ENCODE assay signal across 8 mouse cellular contexts in the genomic region with DNA sequence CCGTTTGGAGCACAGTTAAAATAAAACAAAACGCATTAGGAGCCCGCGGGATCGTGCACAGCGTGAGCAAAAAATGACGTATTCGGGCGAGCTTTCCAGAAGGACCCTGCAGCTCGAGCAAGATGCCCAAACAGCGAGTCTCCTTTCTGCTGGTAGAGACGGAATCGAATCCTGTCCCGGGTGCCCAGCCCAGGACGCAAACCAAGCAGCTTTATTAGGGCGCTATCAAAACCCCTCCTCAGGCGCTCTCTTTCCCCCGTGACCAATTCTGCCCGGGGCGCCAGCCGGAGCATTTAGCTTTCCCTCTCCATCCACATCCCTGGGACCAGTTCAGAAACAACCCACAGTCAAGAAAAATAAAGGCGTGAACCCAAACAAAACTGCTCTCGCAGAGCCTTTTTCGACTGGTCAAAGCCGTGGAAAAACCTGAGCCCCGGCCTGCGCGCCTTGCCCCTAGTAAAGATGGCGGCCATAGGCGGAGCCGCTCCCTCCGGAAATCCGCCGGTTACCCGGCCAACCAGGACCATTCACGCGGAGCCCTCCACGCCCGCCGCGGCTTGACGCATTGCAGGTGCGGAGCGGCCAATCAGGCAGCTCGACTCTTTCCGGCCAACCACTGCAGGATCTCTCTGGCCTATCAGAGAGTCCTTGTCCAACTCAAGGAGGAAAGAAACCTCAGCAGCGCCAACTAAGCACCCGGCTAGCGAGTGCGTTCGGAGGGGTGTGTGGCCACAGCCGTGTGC. TPM values are rescaled to one million over a fixed set of nuclear protein-coding genes. Genes with fewer than 3 reads are reported as not detected.
A peak's percentile ranks its signal among the peaks of the same experiment; 100 is the strongest.
DNase-seq lines count a peak whose midpoint lies in the region; ATAC-seq and TF ChIP-seq lines count a peak whose summit lies in the region.

No protein-coding gene starts in this region.

- H3K4me3 ChIP-seq in heart, embryonic 12.5 days: peak overlapping the region; percentile 66
- peak overlapping the region; percentile 69 for H3K4me3 ChIP-seq in kidney, postnatal 0 days (replicated peaks; ENCODE audit: low read depth, low read length)
- H3K4me3 ChIP-seq in liver, embryonic 12.5 days: peak overlapping the region; percentile 76
- H3K4me3 ChIP-seq in stomach, embryonic 15.5 days (replicated peaks): peak overlapping the region; percentile 62

- no peaks in the 10 kb centered on the region for H3K27me3 ChIP-seq in heart, embryonic 12.5 days (replicated peaks)
- H3K27me3 ChIP-seq in kidney, postnatal 0 days (ENCODE audit: insufficient read depth, low read length): no peaks in the 10 kb centered on the region
- H3K27me3 ChIP-seq in liver, embryonic 12.5 days (replicated peaks): no peaks in the 10 kb centered on the region
- H3K27me3 ChIP-seq in stomach, embryonic 15.5 days (replicated peaks): no peaks in the 10 kb centered on the region

- under 1% methylated on average over 52 of the region's 52 CpGs for WGBS in heart, embryonic 12.5 days
- WGBS in kidney, postnatal 0 days: under 1% methylated on average over 52 of the region's 52 CpGs
- WGBS in liver, embryonic 12.5 days (ENCODE audit: insufficient replicate concordance): under 1% methylated on average over 52 of the region's 52 CpGs
- WGBS in stomach, embryonic 15.5 days: under 1% methylated on average over 52 of the region's 52 CpGs

- peak; percentile 98 for DNase-seq in CD4-positive helper T cell, adult 2 months (ENCODE audit: low read depth, low spot score)
- DNase-seq in brain, embryonic 18.5 days (ENCODE audit: low read depth, low spot score): peak; percentile 99
- peak; percentile 99 for DNase-seq in kidney, postnatal 0 days (ENCODE audit: low spot score)
- peak; percentile 98 for DNase-seq in natural killer cell, adult 2 months (ENCODE audit: low spot score in 2 of 2)

- H3K4me1 ChIP-seq in heart, embryonic 12.5 days (replicated peaks): 0 out of 2 replicates have a peak, but pooled peaks cover 3% of the 10 kb centered on the region
- 0 out of 2 replicates have a peak, but pooled peaks cover 5% of the 10 kb centered on the region for H3K4me1 ChIP-seq in kidney, postnatal 0 days (replicated peaks; ENCODE audit: insufficient read depth, low read length)
- peaks cover 33% of the 10 kb centered on the region for H3K4me1 ChIP-seq in liver, embryonic 12.5 days
- H3K4me1 ChIP-seq in stomach, embryonic 15.5 days: peaks cover 7% of the 10 kb centered on the region; the same call in 1 of the 2 replicates

- no peaks in the 10 kb centered on the region for H3K36me3 ChIP-seq in heart, embryonic 12.5 days
- H3K36me3 ChIP-seq in kidney, postnatal 0 days (ENCODE audit: insufficient read depth, low read length): no peaks in the 10 kb centered on the region
- no peaks in the 10 kb centered on the region for H3K36me3 ChIP-seq in liver, embryonic 12.5 days
- no peaks in the 10 kb centered on the region for H3K36me3 ChIP-seq in stomach, embryonic 15.5 days

- H3K4me2 ChIP-seq in heart, embryonic 12.5 days: peak overlapping the region; percentile 82
- H3K4me2 ChIP-seq in kidney, postnatal 0 days (ENCODE audit: low read length): peak overlapping the region; percentile 85
- H3K4me2 ChIP-seq in liver, embryonic 12.5 days: peak overlapping the region; percentile 96
- peak overlapping the region; percentile 95 for H3K4me2 ChIP-seq in stomach, embryonic 15.5 days

- H3K9me3 ChIP-seq in heart, embryonic 12.5 days (replicated peaks): no peaks in the 10 kb centered on the region
- no peaks in the 10 kb centered on the region for H3K9me3 ChIP-seq in kidney, postnatal 0 days (replicated peaks; ENCODE audit: low read length)
- peaks cover 3% of the 10 kb centered on the region; the same call in 1 of the 2 replicates for H3K9me3 ChIP-seq in liver, embryonic 12.5 days (replicated peaks)
- no peaks in the 10 kb centered on the region for H3K9me3 ChIP-seq in stomach, embryonic 15.5 days

- peak; percentile 99 for ATAC-seq in erythroid progenitor cell, adult 5-6 weeks (replicated peaks; ENCODE audit: low FRiP score, poor library complexity, severe bottlenecking)
- ATAC-seq in heart, embryonic 12.5 days (ENCODE audit: insufficient number of reproducible peaks, low FRiP score): peak; percentile 99
- ATAC-seq in kidney, postnatal 0 days (replicated peaks; ENCODE audit: low FRiP score, low read depth): peak; percentile 100
- peak; percentile 100 for ATAC-seq in liver, embryonic 12.5 days
- ATAC-seq in stomach, embryonic 15.5 days (ENCODE audit: insufficient read depth, low FRiP score, low read depth): peak; percentile 99

- peak overlapping the region; percentile 88 for H3K9ac ChIP-seq in heart, embryonic 12.5 days
- peak overlapping the region; percentile 88 for H3K9ac ChIP-seq in kidney, postnatal 0 days (ENCODE audit: low read depth, low read length)
- H3K9ac ChIP-seq in liver, embryonic 12.5 days: peak overlapping the region; percentile 79
- H3K9ac ChIP-seq in stomach, embryonic 15.5 days: peak overlapping the region; percentile 67

- 0 out of 2 replicates have a peak, but pooled peaks have one; percentile 11 for TF ChIP-seq CTCF in kidney, postnatal 0 days (IDR thresholded peaks at IDR 0.05; ENCODE audit: low read depth)

- H3K27ac ChIP-seq in heart, embryonic 12.5 days (ENCODE audit: poor library complexity, severe bottlenecking): peak overlapping the region; percentile 97
- H3K27ac ChIP-seq in kidney, postnatal 0 days: peak overlapping the region; percentile 100
- H3K27ac ChIP-seq in liver, embryonic 12.5 days: peak overlapping the region; percentile 93
- peak overlapping the region; percentile 100 for H3K27ac ChIP-seq in stomach, embryonic 15.5 days

RNA-seq across cellular contexts. Expression of a gene that starts 12.1 kb away (rescaled TPM):
- total RNA-seq in erythroid progenitor cell, adult 5-6 weeks (2015; ENCODE audit: low replicate concordance): 96.0 and 222 TPM in 2 replicates
- 92.8 and 101 TPM in 2 replicates for total RNA-seq in erythroid progenitor cell, adult 5-6 weeks (2017; ENCODE audit: low replicate concordance)
- polyA plus RNA-seq in heart, embryonic 12.5 days (2016; fragmentation: Nextera tagmentation; extraction: Ambion mirVana): 849 and 887 TPM in 2 replicates
- 1,372 and 1,376 TPM in 2 replicates for polyA plus RNA-seq in kidney, postnatal 0 days (2015; fragmentation: Nextera tagmentation; extraction: Ambion mirVana)
- 739 and 779 TPM in 2 replicates for polyA plus RNA-seq in liver, embryonic 12.5 days (2016; fragmentation: Nextera tagmentation; extraction: Ambion mirVana)
- 1,764 and 1,796 TPM in 2 replicates for polyA plus RNA-seq in stomach, embryonic 15.5 days (2015; fragmentation: Nextera tagmentation; extraction: Ambion mirVana)

RNA-seq across cellular contexts. Expression of a gene that starts 27.7 kb away (rescaled TPM):
- total RNA-seq in erythroid progenitor cell, adult 5-6 weeks (2015; ENCODE audit: low replicate concordance): 1.4 and 10.1 TPM in 2 replicates
- 4.8 and 11.3 TPM in 2 replicates for total RNA-seq in erythroid progenitor cell, adult 5-6 weeks (2017; ENCODE audit: low replicate concordance)
- polyA plus RNA-seq in heart, embryonic 12.5 days (2016; fragmentation: Nextera tagmentation; extraction: Ambion mirVana): 9.5 and 10.8 TPM in 2 replicates
- 17.2 and 18.6 TPM in 2 replicates for polyA plus RNA-seq in kidney, postnatal 0 days (2015; fragmentation: Nextera tagmentation; extraction: Ambion mirVana)
- polyA plus RNA-seq in liver, embryonic 12.5 days (2016; fragmentation: Nextera tagmentation; extraction: Ambion mirVana): 6.9 and 8.6 TPM in 2 replicates
- polyA plus RNA-seq in stomach, embryonic 15.5 days (2015; fragmentation: Nextera tagmentation; extraction: Ambion mirVana): 10.3 and 12.2 TPM in 2 replicates

Comparison
In these comparisons a context has a peak if more than half of its experiments do, and no peak if none do; other contexts are left out.
1. Peak in every context shown above with its lines: DNase-seq, ATAC-seq, H3K4me3 ChIP-seq and H3K27ac ChIP-seq.